In the genomic region with DNA sequence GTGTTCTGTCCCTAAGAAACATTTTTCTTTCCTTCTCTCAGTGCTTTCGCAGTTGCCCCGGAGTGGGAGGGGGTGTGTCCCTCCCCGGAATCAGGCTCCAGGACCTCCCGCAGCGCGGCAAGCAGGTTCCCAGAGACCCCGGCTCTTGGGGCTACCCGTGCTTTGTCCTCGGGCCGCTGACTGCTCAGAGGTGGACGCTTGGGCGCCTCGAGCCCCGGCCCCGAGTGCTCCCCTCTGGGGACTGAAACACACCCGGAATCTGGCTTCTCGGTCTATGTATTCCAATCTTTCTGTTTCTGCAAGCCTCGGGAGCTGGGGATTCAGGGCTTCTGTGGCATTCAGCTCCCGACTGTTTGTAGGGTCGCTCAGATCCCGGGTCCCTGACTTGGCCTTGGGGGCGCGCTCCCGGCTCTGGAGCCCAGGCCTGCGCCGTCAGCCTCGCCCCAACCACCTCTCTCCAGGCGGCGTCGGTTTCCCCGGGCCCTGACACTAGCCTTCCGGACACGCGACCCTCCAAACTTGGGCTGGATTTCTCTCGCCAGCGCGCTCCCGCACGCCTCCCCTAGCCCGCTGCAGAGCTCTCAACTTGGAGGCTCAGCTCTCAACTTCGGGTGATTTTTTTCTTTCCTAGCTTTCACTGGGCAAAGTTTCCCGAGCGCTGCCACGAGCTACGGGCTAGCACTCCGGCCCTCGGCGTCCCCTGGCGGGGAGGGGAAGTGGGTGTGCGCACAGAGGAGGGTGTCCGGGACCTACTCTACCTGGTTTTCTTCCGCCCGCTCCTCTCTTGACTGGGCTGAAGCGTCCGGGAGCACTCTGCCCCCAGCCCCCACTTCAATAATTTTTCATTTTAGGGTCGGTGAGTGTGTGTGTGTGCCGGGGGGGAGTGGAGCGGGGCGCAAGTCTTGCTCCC, we compare ENCODE assay signal across 8 mouse cellular contexts. TPM values are rescaled to one million over a fixed set of nuclear protein-coding genes. Genes with fewer than 3 reads are reported as not detected.
DNase-seq lines count a peak whose midpoint lies in the region; ATAC-seq and TF ChIP-seq lines count a peak whose summit lies in the region.

No protein-coding gene starts in this region.

- H3K4me3 ChIP-seq in bone marrow macrophage, adult 2 months (ENCODE audit: insufficient read depth, low read length): peak overlapping the region; percentile 64
- peak overlapping the region; percentile 51 for H3K4me3 ChIP-seq in kidney, adult 2 months (ENCODE audit: insufficient read depth, low read depth, low read length)
- H3K4me3 ChIP-seq in lung, postnatal 0 days (ENCODE audit: low read depth, low read length): peak overlapping the region; percentile 66

- no peaks in the 10 kb centered on the region for H3K36me3 ChIP-seq in kidney, adult 2 months (ENCODE audit: control insufficient read depth, insufficient read depth, low read length)
- no peaks in the 10 kb centered on the region for H3K36me3 ChIP-seq in lung, postnatal 0 days (ENCODE audit: insufficient read depth, low read length)

- peaks cover 4% of the 10 kb centered on the region; the same call in 1 of the 2 replicates for H3K4me1 ChIP-seq in bone marrow macrophage, adult 2 months (ENCODE audit: control insufficient read depth, insufficient read depth, low read length)
- no peaks in the 10 kb centered on the region for H3K4me1 ChIP-seq in kidney, adult 2 months (ENCODE audit: control insufficient read depth, insufficient read depth, low read length)
- peaks cover 3% of the 10 kb centered on the region; the same call in 1 of the 2 replicates for H3K4me1 ChIP-seq in lung, postnatal 0 days (ENCODE audit: insufficient read depth, low read depth, low read length)

- peaks cover 22% of the 10 kb centered on the region for H3K27me3 ChIP-seq in kidney, adult 2 months (replicated peaks; ENCODE audit: control insufficient read depth, insufficient read depth, low read length)
- peaks cover 20% of the 10 kb centered on the region for H3K27me3 ChIP-seq in lung, postnatal 0 days (replicated peaks; ENCODE audit: insufficient read depth, low read length)

- peak overlapping the region; percentile 100 for H3K4me2 ChIP-seq in lung, postnatal 0 days (replicated peaks; ENCODE audit: low read depth, low read length)

- no peak overlapping the region for H3K27ac ChIP-seq in bone marrow macrophage, adult 2 months (ENCODE audit: insufficient read depth, low read depth, low read length)
- H3K27ac ChIP-seq in kidney, adult 2 months (ENCODE audit: insufficient read depth, low read depth, low read length): no peak overlapping the region
- peak overlapping the region; percentile 26; the same call in 1 of the 2 replicates for H3K27ac ChIP-seq in lung, postnatal 0 days (ENCODE audit: low read length)

- no peaks in the 10 kb centered on the region for H3K9me3 ChIP-seq in lung, postnatal 0 days (ENCODE audit: low read length)

- no peak for DNase-seq in frontal cortex, postnatal 25 days (ENCODE audit: low spot score in 2 of 2)
- DNase-seq in gastrocnemius, postnatal 14 days: peak; percentile 36
- peak; percentile 51 for DNase-seq in kidney, adult 2 months
- DNase-seq in lung, postnatal 0 days (ENCODE audit: low spot score): peak; percentile 71
- peak; percentile 49 for DNase-seq in thymus, postnatal 36 days

- under 1% methylated on average over 59 of the region's 59 CpGs for WGBS in kidney, adult 2 months
- under 1% methylated on average over 58 of the region's 59 CpGs for WGBS in lung, postnatal 0 days

- intact Hi-C loops in gastrocnemius, postnatal 14 days (cut with DNase I; ENCODE audit: low total_unique reads): no loop called here

- TF ChIP-seq POLR2A in bone marrow macrophage, adult 2 months (IDR thresholded peaks at IDR 0.05; ENCODE audit: borderline replicate concordance, low read depth, low read length): no peak
- no peak for TF ChIP-seq POLR2A in kidney, adult 2 months (IDR thresholded peaks at IDR 0.05; ENCODE audit: low read depth, low read length)

- H3K9ac ChIP-seq in lung, postnatal 0 days (replicated peaks; ENCODE audit: low read depth): peak overlapping the region; percentile 36; the same call in 1 of the 2 replicates

- peak; percentile 3; the same call in 1 of the 2 replicates for ATAC-seq in frontal cortex, adult (ENCODE audit: low TSS enrichment)
- ATAC-seq in lung, postnatal 0 days: peak; percentile 63
- peak; percentile 42 for ATAC-seq in neutrophil, adult 5-6 weeks (ENCODE audit: extremely low read depth, insufficient number of reproducible peaks, low FRiP score, poor library complexity, severe bottlenecking)

- TF ChIP-seq EP300 in lung, postnatal 0 days (IDR thresholded peaks at IDR 0.05): no peak

- no peak for TF ChIP-seq CTCF in bone marrow macrophage, adult 2 months (IDR thresholded peaks at IDR 0.05; ENCODE audit: low read depth, low read length)
- no peak for TF ChIP-seq CTCF in kidney, adult 2 months (conservative IDR thresholded peaks at IDR 0.05; ENCODE audit: insufficient read depth, insufficient read length, low read depth, low read length)
- TF ChIP-seq CTCF in lung, postnatal 0 days (IDR thresholded peaks at IDR 0.05): peak; percentile 55

RNA-seq across cellular contexts. Expression of gene Bcl11a, which starts 0.8 kb away (rescaled TPM):
- 0.23 and 0.43 TPM in 2 replicates for polyA plus RNA-seq in bone marrow macrophage, adult 2 months (2012; ENCODE audit: insufficient read depth, insufficient read length, missing spikeins)
- under 1 TPM; 0.04 to 0.18 TPM for total RNA-seq in gastrocnemius, postnatal 14 days (2021)
- 0.14 and 0.72 TPM in 2 replicates for polyA plus RNA-seq in kidney, adult 2 months (2012; rRNA removed)
- 2.4 and 2.6 TPM in 2 replicates for polyA plus RNA-seq in lung, postnatal 0 days (2015; fragmentation: Nextera tagmentation; extraction: Ambion mirVana)
- 102 and 105 TPM in 2 replicates for total RNA-seq in neutrophil, adult 5-6 weeks (2017)

RNA-seq across cellular contexts. Expression of gene A830031A19Rik, which starts 2.2 kb away (rescaled TPM):
- not detected in 2 replicates for polyA plus RNA-seq in bone marrow macrophage, adult 2 months (2012; ENCODE audit: insufficient read depth, insufficient read length, missing spikeins)
- total RNA-seq in gastrocnemius, postnatal 14 days (2021): not detected
- not detected in 2 replicates for polyA plus RNA-seq in kidney, adult 2 months (2012; rRNA removed)
- not detected in 2 replicates for polyA plus RNA-seq in lung, postnatal 0 days (2015; fragmentation: Nextera tagmentation; extraction: Ambion mirVana)
- total RNA-seq in neutrophil, adult 5-6 weeks (2017): not detected in 2 replicates

Comparison
In these comparisons a context has a peak if more than half of its experiments do, and no peak if none do; other contexts are left out.
1. ATAC-seq: peak in every context shown above with its lines; median percentile 63 in lung, postnatal 0 days; 42 in neutrophil, adult 5-6 weeks; 3 in frontal cortex, adult.
2. DNase-seq: peak in gastrocnemius, postnatal 14 days (single experiment), kidney, adult 2 months (single experiment), lung, postnatal 0 days (single experiment) and thymus, postnatal 36 days (2 of 2); none in frontal cortex, postnatal 25 days (0 of 2).
3. Peak in every context shown above with its lines, with median percentiles within 50 percentile points of each other: H3K4me3 ChIP-seq.